Mouse (Mus musculus) gastrocnemius, adult 8-10 months (tissue): ENCODE results near the gene Prokr2. TPM values are rescaled to one million over a fixed set of nuclear protein-coding genes. Genes with fewer than 3 reads are reported as not detected.
A peak's percentile ranks its signal among the peaks of the same experiment; 100 is the strongest.
"Not testable (repeated sequence)": the region's sequence is repeated elsewhere in the genome, so short reads cannot be mapped to it uniquely, and the experiment has no call there.

ENCODE experiments used
- DNase-seq, 2 experiments: peaks; one replicate each; pipeline ENCODE4 v3.0.0; 2022; ENCODE audit warnings: low spot score in 2 of 2
- total RNA-seq, 4 experiments: library from RNA; stranded (reverse); gene quantifications; 2 replicates each; pipeline ENCODE4 v1.2.4; 2022

Prokr2 gene
- total RNA-seq, 4 experiments from 2014 or later: not detected

DNA sequence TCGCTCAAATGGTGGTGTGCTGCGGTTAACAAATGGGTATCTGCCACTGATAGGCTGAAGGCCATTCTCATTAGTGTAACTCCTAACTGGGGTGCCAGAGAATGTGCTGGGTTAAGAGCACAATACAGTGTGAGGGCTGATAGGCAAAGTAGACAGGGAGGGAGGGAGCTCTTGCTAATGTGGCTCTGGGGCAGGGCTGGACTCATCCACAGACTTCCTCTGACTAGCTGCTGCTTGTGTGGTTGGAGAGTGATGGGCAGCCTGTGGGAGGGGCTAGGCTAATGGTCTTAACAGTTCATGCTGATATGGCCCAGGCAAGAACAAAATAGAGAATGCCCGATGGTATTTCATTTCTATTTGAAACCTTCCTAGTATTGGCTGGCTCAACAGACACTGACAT is 44.0 kb downstream of the Prokr2 start:
- DNase-seq: no peak

DNA sequence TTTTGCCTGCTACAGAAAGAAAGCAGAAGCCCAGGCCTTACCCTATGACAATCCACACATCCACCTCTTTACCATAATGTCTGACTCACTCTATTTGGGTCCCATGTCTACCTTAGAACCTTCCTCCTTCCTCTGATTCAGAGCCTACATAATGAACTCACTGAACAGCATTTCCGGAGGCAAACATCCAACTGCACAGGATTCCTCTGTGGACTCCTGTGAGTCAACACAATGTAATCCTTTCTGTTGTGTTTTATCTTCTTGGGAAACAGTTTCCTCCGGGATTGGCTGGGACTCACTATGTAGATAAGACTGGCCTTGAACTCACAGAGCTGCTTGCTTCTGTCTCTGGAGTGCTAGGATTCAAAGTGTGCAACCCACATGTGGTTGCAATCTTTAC is 44.9 kb downstream of the Prokr2 start:
- DNase-seq: no peak

DNA sequence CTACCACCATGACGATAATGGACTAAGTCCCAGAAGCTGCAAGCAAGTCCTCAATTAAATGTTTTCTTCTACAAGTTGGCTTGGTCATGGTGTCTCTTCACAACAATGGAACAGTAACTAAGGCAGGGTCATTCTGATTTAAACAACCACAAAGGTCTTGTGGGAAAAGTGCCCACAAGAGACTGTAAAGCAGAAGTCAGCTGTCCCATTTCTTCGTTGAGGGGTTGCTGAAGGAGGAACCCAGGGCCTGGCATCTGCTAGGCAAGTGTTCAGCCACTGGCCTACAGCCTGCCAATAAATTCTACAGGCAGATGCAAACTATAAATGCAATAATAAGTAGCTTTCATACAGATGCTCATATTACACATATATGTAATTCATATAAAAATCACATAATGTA is 48.0 kb downstream of the Prokr2 start:
- no peak for DNase-seq

DNA sequence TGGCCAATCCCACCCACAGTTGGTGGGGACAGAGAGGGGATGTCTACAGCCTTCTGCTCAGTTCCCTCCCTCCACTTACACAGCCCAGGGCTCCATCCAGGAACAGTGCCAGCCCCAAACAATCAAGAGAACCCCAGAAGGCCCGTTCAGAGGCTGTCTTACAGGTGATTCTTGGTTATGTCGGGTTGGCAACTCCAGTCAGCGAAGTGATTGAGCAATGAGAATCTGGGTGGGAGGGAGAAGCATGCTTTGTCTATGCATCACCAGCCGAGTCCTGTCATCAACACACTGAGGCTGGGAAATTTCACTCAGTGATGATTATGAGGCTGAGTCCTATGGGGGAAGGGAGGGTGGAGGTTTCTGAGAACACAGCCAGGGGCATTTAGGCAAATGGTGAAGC is 61.7 kb downstream of the Prokr2 start:
- no peak for DNase-seq

DNA sequence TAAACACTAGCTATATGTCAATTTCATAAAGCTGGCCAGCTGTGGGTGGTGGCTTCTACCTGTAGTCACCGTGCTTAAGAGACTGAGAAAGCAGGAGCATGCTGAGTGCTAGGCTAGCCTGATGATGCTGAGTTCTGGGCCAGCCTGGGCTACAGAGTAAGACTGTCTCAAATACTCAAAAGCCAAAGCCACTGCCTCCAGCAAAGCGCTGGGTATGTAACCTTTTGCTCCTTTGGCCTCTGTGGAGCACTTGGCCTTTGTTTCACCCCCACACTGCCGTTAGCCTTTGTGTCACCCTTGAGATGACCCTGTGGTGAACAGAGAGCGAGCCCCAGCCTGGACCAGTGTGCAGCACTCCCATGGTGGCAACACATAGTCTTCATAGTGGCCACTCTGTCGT is 64.7 kb downstream of the Prokr2 start:
- no peak for DNase-seq

DNA sequence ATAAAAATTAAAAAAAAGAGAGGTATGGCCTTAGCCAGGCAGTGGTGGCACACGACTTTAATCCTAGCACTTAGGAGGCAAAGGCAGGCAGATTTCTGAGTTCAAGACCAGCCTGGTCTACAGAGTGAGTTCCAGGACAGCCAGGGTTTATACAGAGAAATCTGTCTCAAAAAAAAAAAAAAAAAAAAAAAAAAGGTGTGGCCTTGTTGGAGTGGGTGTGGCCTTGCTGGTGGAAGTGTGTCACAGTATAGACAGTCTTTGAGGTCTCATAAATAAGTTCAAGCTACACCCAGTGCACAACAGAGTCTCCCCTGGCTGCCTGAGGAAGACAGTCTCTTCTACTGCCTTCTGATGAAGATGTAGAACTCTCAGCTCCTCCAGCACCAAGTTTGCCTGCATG is 68.1 kb downstream of the Prokr2 start:
- DNase-seq: no peak

DNA sequence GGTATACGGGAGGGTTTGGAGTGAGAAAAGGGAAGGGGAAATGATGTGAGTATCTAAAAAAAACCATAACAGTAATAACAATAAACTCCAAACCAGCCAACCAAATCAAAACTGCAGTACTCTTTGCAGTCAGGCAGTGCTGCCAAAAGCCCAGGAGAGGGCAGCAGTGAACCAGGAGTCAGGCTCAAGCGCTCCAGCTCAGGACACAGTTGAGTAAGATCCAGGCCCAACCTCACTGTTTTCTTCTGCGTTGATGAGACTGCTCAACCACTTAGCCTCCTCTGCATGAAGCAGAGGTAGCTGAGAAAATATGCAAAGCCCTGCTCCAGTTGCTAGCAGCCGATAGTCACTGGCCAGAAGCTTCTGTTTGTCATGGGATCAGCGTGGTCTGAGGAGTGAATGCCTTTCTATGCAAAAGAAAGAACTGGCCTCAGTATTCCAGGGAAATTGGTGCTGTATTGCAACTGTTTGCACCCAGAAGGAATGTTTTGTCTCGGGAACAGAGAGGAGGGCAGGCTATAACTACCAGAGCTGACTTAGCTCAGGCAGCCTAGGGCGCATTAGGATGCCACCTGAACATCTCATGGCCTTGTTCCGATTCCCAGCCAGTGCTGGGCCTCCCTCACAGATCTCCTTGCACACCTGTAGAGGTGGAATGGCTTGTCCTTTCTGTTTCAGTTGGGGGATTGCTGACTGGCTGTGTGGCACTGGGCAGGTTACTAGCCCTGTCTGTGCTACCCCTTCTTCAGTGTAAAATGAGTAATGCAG is 69.0 kb downstream of the Prokr2 start:
- DNase-seq: peak in 1 of 2 experiments; percentile 19

DNA sequence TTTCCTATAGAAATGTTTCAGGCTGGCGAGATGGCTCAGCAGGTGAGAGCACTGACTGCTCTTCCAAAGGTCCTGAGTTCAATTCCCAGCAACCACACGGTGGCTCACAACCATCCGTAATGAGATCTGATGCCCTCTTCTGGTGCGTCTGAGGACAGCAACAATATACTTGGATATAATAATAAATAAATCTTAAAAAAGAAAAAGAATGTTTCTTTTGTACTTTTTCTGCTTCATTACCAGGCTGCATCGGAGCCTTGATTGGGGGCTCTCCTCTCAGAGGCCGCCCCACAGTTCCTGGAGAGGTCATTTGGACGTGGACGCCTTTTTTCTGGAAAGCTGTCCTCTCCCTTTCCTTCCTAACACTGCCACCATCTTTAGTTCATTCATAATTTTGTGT is 71.2 kb downstream of the Prokr2 start:
- DNase-seq: not testable (repeated sequence)

DNA sequence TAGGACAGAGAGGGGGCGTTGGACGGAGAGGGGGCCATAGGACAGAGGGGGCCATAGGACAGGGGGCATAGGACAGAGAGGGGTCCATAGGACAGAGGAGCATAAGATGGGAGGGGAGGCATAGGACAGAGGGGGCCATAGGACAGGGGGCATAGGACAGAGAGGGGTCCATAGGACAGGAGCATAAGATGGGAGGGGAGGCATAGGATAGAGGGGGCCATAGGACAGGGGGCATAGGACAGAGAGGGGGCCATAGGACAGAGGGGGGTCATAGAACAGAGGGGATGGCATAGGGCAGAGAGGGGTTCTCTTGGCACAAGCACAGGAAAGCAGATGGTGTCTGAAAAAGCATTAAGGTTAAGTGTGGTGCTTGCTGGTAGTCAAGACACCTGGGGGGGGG is 71.7 kb downstream of the Prokr2 start:
- DNase-seq: no peak

DNA sequence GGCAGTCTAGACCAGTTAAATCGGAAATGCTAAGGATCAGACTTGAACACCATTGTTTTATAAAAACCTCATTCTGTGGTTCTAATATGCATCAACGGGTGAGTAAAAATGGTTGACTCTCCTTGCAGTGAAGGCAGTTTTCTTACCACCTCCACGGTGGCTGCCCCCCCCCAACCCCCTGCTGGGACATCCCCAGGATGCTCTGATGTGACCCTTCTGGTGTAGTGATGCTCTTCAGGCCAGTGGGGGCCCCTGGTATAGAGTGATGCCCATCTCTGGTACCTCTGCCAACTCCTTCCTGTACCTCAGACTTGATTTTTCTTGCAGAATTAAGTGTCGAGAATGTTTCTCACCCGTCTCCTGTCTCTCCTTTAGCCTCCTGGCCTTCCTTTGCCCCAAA is 72.6 kb downstream of the Prokr2 start:
- no peak for DNase-seq

DNA sequence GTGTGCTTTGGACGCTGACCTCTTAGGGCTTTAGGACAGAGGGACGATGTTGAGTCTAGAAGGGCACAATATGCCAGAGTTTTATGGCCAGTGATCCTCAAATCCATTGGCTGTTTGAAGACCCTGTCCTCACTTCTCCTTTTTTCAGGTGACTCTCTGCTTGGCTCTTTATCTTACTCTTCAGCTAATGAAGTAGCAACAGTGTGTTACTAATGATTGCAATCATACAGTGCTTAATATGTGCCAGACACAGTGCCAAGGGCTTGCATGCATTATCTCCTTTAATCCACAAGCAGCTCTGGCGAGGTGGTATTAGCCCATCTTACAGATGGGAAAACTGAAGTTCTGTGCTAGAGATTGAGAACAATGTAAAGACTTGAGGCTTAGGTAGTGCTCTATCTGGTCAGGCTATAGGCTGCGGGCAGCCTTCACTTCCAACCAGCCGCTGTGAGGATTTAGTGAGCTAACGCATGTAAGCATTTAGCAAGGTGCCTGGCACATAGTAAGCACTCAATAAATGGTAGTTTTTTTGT is 75.8 kb downstream of the Prokr2 start:
- DNase-seq: no peak

DNA sequence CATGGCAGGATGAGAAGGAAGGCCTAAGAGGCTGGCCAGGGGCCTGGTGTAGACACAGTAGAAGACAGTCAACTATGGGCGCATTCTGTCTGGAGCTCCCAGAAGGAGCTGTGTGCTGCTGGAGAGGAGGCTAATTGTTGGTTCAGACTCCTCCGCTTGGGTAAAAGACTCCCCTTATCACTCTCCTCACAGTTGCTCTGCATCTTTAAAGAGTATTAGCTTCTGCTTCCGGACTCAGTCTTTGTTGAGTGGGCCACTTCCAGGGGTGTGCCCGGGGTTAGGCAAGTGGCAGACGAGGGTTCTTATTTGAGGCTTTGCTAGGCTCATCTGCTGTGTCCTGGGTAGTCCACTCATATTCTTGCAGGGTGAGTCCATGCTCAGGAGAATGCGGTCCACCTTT is 76.4 kb downstream of the Prokr2 start:
- no peak for DNase-seq

DNA sequence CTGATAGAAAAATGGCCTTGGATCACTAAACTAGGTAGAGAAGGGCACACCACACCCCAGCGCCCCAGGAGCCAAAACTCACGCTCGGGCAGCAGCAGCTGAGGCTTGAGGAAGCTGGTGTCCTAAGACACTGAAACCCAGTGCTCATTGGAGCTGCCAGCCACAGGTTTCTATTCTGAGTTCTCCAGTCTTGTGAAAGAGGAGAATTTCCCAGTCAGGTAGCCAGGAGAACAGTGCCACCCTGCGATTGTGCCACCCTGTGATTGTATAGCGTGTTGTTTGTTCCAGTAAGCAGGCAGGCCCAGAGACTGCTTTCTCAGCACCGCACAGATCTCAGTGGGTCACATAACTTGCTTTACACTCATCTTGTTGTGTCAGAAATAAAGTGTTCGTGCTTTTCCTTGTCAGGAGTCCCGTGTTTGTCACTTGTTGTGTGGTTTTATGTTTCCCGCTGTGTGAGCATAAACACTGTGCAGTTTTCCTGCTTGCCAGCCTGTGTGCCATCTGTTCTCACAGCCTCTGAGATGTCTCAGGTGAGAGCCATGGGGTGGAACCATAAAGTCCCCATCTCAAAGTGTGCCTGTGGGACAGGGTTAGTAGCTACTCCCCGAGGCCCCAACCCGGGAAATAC is 77.9 kb downstream of the Prokr2 start:
- peak; percentile 32 to 43 for DNase-seq

DNA sequence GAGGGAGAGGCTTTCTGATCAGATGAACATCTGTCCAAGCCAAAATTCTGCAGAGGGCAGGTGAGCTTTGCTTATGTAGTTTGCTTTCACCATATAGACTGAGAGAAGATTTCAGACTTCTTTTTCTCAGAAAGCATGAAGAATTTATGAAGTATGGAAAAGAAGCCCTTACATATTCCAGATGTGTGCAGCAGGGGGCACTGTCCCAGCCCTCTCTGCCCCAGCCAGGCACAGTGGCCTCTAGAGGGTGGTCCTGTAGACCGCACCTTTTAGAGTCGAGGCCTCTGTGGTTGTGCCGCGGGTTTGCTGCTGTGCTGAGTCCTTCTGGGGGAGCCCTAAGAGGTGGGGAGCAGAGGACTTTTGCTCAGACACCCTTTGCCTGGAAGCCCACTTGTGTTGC is 79.3 kb downstream of the Prokr2 start:
- DNase-seq: no peak

DNA sequence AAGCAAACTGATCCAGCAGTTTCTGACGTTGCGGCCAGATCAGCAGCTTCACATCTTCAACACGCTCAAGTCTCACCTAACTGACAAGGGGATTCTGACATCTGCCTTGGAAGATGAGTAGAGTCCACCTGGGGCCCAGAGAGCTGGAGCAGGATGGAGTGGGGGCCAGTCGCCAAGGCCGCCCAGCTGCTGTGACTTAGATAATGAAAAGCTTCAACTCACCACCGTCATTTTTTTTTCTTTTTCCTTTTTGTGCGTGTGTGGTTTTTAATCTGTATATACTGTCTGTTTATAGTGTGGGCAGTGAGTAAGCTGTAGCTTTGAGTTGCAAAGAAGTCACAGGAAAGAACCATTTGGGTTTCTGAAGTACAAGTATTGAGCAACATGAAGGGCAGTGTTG is 80.1 kb downstream of the Prokr2 start:
- DNase-seq: no peak

DNA sequence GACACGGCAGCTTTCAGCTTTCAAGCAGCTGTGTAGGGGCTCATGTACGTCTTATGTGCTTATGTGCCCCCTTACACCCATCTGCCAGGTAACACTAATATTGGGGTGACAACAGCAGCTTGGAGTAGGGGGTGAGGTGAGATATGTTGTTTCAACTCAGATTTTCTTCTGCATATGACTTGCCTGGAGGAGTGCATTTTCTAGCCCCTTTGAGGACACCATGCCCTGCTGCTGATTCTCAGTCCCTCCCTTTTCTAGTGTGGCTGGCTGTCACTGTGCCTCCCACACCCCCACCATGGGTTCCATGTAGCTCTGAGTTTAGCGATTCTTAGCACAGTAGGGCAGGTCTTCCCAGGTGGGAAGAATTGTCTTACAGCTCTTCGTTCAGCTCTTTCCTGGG is 83.8 kb downstream of the Prokr2 start:
- no peak for DNase-seq

DNA sequence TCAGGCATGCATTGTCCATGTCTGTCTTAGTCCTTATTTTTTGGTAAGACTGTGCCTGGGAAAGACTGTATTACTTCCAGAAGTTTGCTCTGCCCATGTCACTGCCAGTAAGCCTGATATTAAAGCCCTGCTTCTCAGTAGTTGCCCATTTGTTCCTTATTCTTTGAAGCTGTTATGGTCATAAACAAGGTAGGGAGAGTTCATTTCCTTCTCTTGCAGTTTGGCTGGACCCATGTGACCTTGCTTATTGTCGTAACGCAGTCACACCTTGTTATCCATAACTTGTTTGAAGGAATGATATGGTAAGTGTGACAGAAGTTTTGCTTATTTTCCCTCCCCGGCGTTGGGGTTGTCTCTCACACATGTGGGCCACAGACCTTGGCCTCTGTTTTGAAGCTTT is 87.0 kb downstream of the Prokr2 start:
- no peak for DNase-seq

DNA sequence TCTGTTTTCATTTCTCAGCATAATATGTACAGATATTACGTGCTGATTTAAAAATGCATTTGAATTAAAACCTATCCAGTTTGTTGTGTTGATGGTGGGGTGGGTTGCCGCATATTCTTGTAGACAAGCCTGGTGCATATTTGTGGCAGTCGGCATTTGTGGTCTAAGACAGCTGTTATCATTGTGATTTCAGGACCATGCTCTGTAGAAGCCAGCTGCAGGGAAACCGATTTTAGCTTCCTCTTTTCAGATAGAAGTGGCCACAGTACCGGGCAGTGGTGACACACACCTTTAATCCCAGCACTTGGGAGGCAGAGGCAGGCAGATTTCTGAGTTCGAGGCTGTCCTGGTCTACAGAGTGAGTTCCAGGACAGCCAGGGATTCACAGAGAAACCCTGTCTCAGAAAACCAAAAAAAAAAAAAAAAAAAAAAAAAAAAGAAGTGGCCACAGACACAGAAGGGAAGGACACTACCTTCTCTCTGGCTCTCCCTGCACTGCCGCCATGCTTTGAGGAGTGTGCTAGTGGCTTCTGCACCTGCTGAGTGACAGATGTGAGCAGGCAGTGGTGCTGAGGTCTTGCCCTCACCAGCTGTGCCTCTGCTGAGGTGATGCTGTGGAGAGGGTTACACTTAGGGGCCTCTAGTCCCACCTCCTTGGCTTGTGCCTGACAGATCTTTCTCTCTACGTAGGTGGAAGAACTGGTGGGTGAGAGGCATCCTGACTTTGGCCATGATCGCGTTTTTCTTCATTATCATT is 91.4 kb downstream of the Prokr2 start:
- no peak for DNase-seq

DNA sequence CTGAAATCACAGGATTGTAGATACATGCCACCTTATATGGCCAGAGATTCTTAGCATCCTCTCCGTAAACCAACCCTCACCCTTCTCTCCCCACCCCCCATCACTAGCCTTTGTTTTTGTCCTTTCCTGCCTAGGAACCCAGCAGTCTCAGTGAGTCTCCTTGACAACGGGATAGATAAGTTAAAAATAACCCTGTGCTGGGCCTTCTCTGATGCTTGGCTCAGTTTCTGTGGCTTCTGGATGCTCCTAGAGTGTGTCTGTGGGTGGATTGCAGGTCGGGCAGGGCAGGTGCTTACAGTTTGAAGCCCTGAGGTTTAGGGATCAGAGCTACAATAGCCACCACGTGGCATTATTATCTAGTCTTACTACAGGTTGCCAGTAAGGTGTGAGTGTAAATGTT is 93.2 kb downstream of the Prokr2 start:
- no peak for DNase-seq

DNA sequence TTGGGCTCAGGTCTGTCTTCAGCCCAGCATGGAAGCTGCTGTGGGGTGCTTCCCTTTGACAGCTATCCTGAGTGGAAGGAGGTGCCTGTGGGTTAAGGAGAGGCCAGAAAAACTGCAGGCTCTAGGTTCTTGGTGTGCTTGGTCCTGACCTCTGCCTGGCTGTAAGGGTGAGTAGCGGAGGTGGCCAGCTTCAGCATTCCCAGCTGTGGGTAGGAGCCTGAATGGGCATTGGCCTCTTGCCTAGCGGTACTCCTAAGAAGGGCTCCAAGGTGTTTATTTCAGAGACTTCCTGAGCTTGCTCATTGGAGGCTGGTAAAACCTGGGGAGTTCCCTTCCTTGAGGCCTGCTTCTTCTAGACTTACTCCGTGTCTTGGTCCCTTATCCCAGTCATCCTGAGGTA is 94.0 kb downstream of the Prokr2 start:
- DNase-seq: peak; percentile 46 to 71

DNA sequence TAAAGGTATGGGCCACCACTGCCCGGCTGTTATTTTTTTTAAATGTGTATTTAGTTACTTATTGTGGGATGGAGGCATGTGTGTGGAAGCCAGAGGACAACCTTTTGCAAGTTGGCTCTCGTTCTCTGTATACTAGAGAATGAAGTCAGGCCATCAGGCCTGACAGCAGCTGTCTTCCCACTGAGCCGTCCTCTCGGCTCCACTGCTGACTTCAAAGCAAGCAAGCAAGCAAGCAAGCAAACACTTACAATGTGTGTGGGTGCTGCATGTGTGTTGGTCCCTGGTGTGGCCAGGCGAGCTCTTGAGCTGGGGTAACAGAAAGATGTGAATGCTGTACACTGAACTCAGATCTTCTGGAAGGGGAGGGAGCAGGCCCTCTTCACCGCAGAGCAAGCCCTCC is 94.4 kb downstream of the Prokr2 start:
- no peak for DNase-seq

DNA sequence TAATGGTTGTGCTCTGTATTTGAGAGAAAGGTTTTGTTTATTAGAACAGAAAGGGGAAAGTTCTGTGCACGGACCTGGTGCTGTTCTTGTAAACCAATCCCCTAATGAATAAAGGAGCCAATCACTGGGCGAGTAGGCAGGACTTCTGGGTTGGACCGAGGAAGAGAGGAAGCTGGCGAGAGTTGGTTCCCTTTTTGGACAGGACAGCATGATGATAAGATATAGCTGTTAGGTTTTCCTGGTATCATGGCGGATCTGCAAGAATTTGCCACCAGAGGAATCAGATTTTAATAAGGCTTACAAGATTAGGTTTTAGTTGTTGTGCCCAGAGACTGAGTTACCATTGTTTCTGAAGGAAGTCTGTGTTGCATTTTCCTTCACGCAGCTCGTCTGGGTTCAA is 96.0 kb downstream of the Prokr2 start:
- DNase-seq: not testable (repeated sequence)
